Mouse (Mus musculus) forebrain, postnatal 0 days (tissue): ENCODE measurements around the gene Mgll. TPM values are rescaled to one million over a fixed set of nuclear protein-coding genes. Genes with fewer than 3 reads are reported as not detected.
A peak's percentile ranks its signal among the peaks of the same experiment; 100 is the strongest.

Source experiments
- ATAC-seq: fragments of 200-750 bp; cut with Nextera tagmentation; 2 replicates; pipeline ENCODE4 v1.8.0; 2017; ENCODE audit warnings: mild to moderate bottlenecking, moderate library complexity
- DNase-seq: peaks from one replicate; pipeline ENCODE4 v3.0.0-alpha.2; 2015
- H3K27ac ChIP-seq: fragments of 300-500 bp; sonication (generic); 2 replicates; pipeline ENCODE4 v1.5.1; 2014; ENCODE audit warnings: low read depth, mild to moderate bottlenecking, antibody characterized with exemption, low read length, moderate library complexity, mixed read lengths
- H3K27me3 ChIP-seq: fragments of 300-500 bp; sonication (generic); 2 replicates; pipeline ENCODE4 v1.6.1; 2014; ENCODE audit warnings: mild to moderate bottlenecking, low read length, mixed read lengths; ENCODE audit not compliant: insufficient read depth
- H3K36me3 ChIP-seq: fragments of 300-500 bp; sonication (generic); 2 replicates; pipeline ENCODE4 v1.6.1; 2014; ENCODE audit warnings: mild to moderate bottlenecking, moderate library complexity; ENCODE audit not compliant: insufficient read depth
- H3K4me1 ChIP-seq: fragments of 300-500 bp; sonication (generic); 2 replicates; pipeline ENCODE4 v1.6.1; 2014; ENCODE audit warnings: antibody characterized with exemption; ENCODE audit not compliant: insufficient read depth
- H3K4me2 ChIP-seq: fragments of 300-500 bp; sonication (generic); 2 replicates; pipeline ENCODE4 v1.6.1; 2014; ENCODE audit warnings: low read depth, mild to moderate bottlenecking, moderate library complexity
- H3K4me3 ChIP-seq: fragments of 300-500 bp; sonication (generic); 2 replicates; pipeline ENCODE4 v1.5.1; 2014; ENCODE audit warnings: low read depth, low read length, mixed read lengths
- H3K9ac ChIP-seq: fragments of 300-500 bp; sonication (generic); 2 replicates; pipeline ENCODE4 v1.6.1; 2014; ENCODE audit warnings: mild to moderate bottlenecking
- H3K9me3 ChIP-seq: fragments of 300-500 bp; sonication (generic); 2 replicates; pipeline ENCODE4 v1.6.1; 2016; ENCODE audit warnings: low read length
- CTCF ChIP-seq: sonication (generic); IDR thresholded peaks from 2 replicates; pipeline ENCODE4 v1.5.1; 2016; ENCODE audit warnings: antibody characterized with exemption, control low read depth, low read depth
- WGBS: fragments of 180-500 bp; shearing (Covaris S2); extraction: QIAGEN DNeasy Blood & Tissue Kit; methylation state at CpG from one replicate; pipeline ENCODE4 v1.1.7; 2014; 5-methylcytosine and 5-hydroxymethylcytosine counted together
- polyA plus RNA-seq: library from polyadenylated mRNA; unstranded; fragments of >200 nt; fragmentation: Nextera tagmentation; extraction: Ambion mirVana; gene quantifications from 2 replicates; pipeline ENCODE4 v1.2.1, GENCODE M21; 2015
- total RNA-seq: library from RNA; depleted of rRNA; stranded (reverse); fragments of >200 nt; gene quantifications from 2 replicates; pipeline ENCODE4 v1.2.3, GENCODE M21; 2014

Mgll gene
- total and polyA plus RNA-seq, 2 experiments from 2014 or later = 35.1 to 60.7 TPM

DNA sequence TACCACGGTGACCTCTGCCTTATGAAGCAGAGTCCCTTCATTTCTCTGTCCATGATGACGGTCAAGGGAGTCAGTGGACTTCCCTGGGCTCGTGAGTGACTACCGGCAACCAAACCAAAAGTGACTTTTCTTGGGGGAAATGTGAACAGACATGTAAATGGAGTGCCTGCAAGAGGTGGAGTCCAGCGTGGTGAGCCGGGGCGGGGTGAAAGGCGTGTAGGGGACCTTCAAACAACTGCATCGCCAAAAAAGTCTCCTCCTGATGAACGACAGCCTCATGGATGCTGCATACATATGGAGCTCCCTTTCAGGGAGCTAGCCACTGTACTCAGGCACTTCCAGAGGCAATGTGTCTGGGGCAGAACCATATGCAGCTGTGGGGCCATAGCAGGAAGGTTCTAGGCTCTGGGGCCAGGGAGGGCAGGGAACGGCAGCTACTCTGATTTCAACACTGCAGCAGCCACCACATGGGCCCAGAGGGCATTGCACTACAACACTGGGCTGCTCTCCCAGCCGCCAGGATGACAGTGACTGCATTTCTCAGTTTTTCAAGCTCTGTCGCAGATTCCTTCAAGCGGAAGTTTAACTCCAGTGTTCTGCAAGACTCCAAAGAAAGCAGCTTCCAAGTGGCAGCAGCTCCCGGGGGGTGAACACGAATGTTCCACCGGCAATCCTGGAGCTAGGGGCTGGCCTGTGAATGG is 36.9 kb downstream of the Mgll start:
- Histone ChIP-seq H3K36me3 (no peaks in the 10 kb centered on the region), H3K4me2 (no peak overlapping the region), H3K9ac (no peak overlapping the region), H3K4me3 (no peak overlapping the region), H3K9me3 (no peaks in the 10 kb centered on the region), H3K27me3 (no peaks in the 10 kb centered on the region), H3K4me1 (peaks cover 9% of the 10 kb centered on the region), H3K27ac (no peak overlapping the region; the same call in 1 of the 2 replicates)
- 61% methylated on average over 17 of the region's 17 CpGs for WGBS
- peak; percentile 39 for TF ChIP-seq CTCF
- ATAC-seq (peak; percentile 44), DNase-seq (no peak)

DNA sequence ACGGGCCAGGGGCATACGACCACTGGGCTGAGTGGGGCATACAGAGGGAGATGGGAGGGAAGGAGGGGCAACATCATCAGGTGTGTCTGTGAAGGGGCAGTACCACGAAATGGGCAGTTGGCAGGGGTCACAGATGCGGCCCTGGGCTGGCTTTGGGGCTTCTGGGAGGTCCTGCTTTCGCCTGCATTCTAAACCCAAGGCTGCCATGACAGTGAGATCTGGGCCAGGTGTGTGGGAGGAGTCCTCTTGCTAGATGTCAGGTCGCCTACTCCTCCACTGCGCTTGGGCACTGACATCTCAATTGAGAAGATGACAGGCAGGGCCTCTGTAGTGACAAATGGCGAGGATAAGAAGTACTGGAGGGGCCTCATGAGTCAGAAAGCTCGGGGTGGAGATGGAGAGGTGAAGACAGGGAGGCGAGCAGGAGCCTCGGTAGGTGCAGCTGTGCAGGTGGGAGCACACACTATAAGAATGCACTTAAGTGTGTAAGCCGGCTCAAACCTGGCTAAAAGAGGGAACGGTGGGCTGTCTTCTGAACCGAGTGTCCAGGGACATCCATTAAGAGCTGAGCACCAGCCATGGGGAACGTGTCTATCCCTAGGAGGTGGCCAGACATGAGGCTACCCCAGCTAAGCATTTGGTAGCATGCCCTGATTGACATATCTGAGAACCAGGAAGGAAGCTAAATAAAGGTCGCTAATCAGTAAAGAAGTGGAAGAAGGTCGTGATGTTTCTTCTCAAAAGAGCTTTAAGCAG is 37.6 kb downstream of the Mgll start:
- 79% methylated on average over 17 of the region's 17 CpGs for WGBS
- ATAC-seq (no peak), DNase-seq (no peak)
- Histone ChIP-seq H3K4me2 (no peak overlapping the region), H3K36me3 (no peaks in the 10 kb centered on the region), H3K27ac (no peak overlapping the region), H3K9ac (no peak overlapping the region), H3K9me3 (no peaks in the 10 kb centered on the region), H3K4me1 (peaks cover 9% of the 10 kb centered on the region), H3K27me3 (no peaks in the 10 kb centered on the region), H3K4me3 (no peak overlapping the region)
- TF ChIP-seq CTCF = no peak

DNA sequence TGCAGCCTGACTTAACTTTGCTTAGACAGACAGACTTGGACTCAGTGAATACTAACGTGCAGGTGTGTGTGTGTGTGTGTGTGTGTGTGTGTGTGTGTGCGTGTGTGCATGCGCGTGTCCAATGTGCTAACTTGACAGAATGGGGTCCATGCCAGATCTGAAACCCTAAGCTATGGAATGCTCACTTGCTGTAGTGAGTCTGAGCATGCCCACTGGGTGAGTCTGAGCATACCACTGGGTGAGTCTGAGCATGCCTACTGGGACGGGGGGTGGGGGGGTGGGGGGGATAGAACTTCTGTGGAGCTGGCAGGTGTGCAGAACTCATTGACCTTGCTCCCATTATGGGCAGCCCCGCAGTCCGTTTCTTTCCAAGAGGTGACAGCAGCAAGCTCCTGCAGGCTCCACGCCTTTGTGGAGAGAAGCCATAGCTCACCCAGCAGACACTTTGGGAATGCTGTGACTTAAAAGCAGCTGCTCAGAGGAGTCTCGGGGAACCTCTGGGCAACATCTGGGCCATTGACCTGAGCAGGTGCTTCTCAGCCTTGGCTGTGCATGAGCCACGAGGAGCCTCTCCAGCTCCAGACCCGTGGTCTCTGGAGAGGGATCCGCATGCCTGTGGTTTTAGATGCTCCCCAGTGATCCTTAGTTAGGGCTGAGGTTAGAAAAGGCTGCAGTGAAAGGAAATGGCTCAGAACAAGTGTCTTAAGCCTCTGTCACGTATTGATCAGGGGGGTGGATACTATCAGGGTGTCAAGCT is 38.4 kb downstream of the Mgll start:
- no peak overlapping the region for H3K4me3 ChIP-seq
- no peaks in the 10 kb centered on the region for H3K36me3 ChIP-seq
- H3K9ac ChIP-seq = no peak overlapping the region
- DNase-seq = no peak
- no peak overlapping the region for H3K27ac ChIP-seq
- no peaks in the 10 kb centered on the region for H3K27me3 ChIP-seq
- TF ChIP-seq CTCF = no peak
- H3K9me3 ChIP-seq = no peaks in the 10 kb centered on the region
- ATAC-seq = no peak
- 75% methylated on average over 13 of the region's 13 CpGs for WGBS
- peaks cover 9% of the 10 kb centered on the region for H3K4me1 ChIP-seq
- no peak overlapping the region for H3K4me2 ChIP-seq

DNA sequence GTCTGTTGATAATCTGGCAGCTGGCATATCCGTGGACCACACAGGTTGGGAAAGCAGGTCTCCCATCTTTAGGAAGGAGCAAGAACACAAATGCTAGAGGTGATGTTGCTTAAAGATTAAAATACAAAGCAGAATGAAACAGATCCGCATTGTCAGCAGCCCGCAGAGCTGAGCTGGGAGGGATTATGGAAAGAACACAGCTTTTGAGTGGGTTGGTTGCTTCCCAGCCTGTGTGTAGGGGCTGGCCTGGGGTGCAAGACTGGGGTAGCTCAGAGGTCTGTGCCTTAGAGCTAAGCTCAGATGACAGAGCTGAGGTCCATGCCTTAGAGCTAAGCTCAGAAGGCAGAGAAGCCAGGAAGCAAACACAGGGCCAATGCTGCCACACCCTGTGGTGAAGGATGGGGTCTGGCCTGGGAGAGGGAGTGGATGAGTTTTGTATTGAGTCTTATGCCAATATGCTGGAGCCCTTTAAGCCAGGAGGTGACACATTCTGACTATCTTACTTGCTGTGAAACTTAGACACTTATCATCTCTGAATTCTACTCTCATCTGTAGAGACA is 39.4 kb downstream of the Mgll start:
- Histone ChIP-seq H3K9me3 (no peaks in the 10 kb centered on the region), H3K27ac (no peak overlapping the region), H3K9ac (no peak overlapping the region), H3K36me3 (no peaks in the 10 kb centered on the region), H3K4me1 (peaks cover 9% of the 10 kb centered on the region), H3K4me2 (no peak overlapping the region), H3K27me3 (no peaks in the 10 kb centered on the region), H3K4me3 (no peak overlapping the region)
- 82% methylated on average over 3 of the region's 3 CpGs for WGBS
- DNase-seq (no peak), ATAC-seq (no peak)
- TF ChIP-seq CTCF = no peak

DNA sequence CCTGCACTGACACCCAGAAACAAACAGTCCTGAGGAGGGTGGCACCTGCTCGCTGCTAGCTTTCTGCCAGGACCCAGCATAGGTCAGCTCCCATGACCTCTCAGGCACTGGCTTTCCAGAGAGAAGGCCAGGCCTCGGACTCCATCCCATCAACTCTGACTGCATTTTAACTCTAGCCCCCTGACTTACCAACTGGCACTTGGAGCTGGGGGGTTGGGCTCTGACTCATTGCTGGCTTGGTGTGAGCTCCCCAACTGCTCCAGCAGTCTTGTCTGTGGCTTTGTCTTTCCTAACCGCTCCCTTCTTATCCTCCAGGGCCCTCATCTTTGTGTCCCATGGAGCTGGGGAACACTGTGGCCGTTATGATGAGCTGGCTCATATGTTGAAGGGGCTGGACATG is 40.1 kb downstream of the Mgll start:
- no peak for TF ChIP-seq CTCF
- H3K4me2 ChIP-seq = no peak overlapping the region
- ATAC-seq (no peak), DNase-seq (no peak)
- 65% methylated on average over 4 of the region's 4 CpGs for WGBS
- H3K9ac ChIP-seq = no peak overlapping the region
- no peaks in the 10 kb centered on the region for H3K27me3 ChIP-seq
- H3K9me3 ChIP-seq = no peaks in the 10 kb centered on the region
- no peak overlapping the region for H3K4me3 ChIP-seq
- H3K36me3 ChIP-seq = no peaks in the 10 kb centered on the region
- H3K4me1 ChIP-seq = peaks cover 9% of the 10 kb centered on the region
- no peak overlapping the region for H3K27ac ChIP-seq

DNA sequence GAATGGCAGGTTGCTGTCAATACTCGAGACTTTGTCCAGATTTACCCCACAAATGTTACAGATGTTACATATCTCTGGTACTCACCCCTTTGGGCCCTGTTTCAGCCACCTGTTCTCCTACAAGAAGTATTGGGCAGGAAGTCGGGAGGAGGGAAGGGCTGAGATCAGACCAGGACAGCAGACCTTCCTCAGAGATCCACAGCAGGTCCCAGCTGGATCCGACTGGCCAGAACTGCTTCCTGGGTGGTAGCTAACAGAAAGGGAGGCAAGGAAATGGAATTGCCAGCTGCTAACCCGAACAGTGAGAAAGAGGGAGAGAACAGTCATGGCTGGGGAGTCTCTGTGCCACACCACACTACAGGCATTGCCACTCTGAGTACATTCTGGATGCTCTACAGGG is 43.5 kb downstream of the Mgll start:
- Histone ChIP-seq H3K27ac (no peak overlapping the region), H3K36me3 (no peaks in the 10 kb centered on the region), H3K9ac (no peak overlapping the region), H3K9me3 (no peaks in the 10 kb centered on the region), H3K4me2 (no peak overlapping the region), H3K27me3 (no peaks in the 10 kb centered on the region), H3K4me3 (no peak overlapping the region), H3K4me1 (peaks cover 8% of the 10 kb centered on the region)
- 73% methylated on average over 4 of the region's 4 CpGs for WGBS
- ATAC-seq (no peak), DNase-seq (no peak)
- TF ChIP-seq CTCF = no peak
